Mouse (Mus musculus) ZHBTc4 (cell line): ENCODE data around the gene Fam19a1.

Source experiments
- DNase-seq: peaks from one replicate; pipeline ENCODE4 v3.0.0-alpha.2; 2011; ENCODE audit warnings: low read depth, low spot score

The Fam19a1 gene

GRCm38 (mm10) chr6:96666311-96666710 lies 553.4 kb downstream of the Fam19a1 start:
- no peak for DNase-seq

GRCm38 (mm10) chr6:96677813-96678212 lies 564.9 kb downstream of the Fam19a1 start:
- DNase-seq = no peak
